Mouse (Mus musculus): ENCODE data around the gene Tulp1. TPM values are rescaled to one million over a fixed set of nuclear protein-coding genes. Genes with fewer than 3 reads are reported as not detected.

Gene Tulp1
- total RNA-seq, 2 experiments from 2014 or later, result not detected

DNA sequence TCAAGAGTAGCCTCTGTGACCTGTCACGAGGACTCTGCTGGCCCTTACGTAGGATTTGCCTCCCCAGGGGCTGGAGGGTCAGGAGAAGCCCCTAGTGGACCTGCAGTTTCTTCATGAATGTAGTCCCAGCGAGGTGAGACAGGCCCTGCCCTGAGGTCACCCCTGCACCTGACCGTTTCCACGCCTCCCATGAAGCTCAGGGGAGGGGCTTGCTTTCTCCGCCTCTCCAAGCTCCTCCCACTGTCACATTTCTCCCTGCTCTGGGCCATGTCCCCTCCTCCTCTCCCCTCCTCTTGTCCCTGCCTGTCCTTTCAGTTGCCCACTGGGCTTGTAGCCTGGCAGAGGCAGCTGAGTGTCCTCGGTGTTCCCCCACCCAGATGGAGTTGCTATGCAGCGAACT, 47.9 kb downstream of the Tulp1 start:
- no peak for DNase-seq (ENCODE audit: low spot score in 2 of 2)

GRCm38 (mm10) chr17:28316476-28316875, 48.5 kb downstream of the Tulp1 start:
- no peak for DNase-seq (ENCODE audit: low spot score in 2 of 2)

GRCm38 (mm10) chr17:28315611-28316160, 49.3 kb downstream of the Tulp1 start:
- no peak for DNase-seq (ENCODE audit: low spot score in 2 of 2)

GRCm38 (mm10) chr17:28313880-28314225, 51.2 kb downstream of the Tulp1 start:
- DNase-seq (ENCODE audit: low spot score in 2 of 2), result no peak

DNA sequence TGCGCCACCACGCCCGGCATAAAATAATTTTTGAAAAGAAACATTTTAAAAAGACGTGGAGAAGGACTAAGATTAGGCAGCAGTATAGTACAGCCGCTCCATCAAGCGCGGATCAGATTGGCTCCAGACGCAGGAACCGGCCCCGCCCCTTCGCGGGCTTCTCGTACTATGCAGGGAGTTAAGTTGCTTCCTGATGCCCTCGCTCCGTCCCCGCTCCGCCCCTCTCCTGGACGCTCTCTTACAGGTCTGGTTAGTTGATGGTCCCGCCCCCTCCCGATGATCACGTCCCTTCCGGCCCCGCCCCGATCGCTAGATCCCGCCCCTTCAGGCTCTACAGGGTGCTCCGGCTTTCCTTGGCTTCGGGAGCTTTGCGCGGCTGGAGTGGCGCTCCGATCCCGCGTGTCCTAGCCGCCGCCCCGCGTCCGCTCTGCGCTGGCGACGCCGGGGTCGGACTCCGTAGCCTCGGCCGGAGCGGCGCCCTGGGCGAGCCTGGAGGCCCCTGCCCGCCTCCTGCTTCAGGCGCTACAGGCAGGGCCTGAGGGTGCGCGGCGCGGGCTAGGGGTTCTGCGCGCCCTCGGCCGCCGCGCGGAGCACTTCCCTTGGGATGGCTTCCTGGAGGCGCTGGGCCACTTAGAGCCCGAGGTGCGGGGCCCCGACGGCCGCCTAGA, 51.7 kb downstream of the Tulp1 start, which contains the start of gene Fance:
TSS of gene Fance (plus strand) at position 308 of the 668 bp plus-strand sequence.
- DNase-seq (ENCODE audit: low spot score in 2 of 2), result peak; percentile 82 to 95

- no peak for DNase-seq (ENCODE audit: low spot score in 2 of 2)
Measured at GRCm38 (mm10) chr17:28312232-28313211, 52.5 kb downstream of the Tulp1 start.

DNA sequence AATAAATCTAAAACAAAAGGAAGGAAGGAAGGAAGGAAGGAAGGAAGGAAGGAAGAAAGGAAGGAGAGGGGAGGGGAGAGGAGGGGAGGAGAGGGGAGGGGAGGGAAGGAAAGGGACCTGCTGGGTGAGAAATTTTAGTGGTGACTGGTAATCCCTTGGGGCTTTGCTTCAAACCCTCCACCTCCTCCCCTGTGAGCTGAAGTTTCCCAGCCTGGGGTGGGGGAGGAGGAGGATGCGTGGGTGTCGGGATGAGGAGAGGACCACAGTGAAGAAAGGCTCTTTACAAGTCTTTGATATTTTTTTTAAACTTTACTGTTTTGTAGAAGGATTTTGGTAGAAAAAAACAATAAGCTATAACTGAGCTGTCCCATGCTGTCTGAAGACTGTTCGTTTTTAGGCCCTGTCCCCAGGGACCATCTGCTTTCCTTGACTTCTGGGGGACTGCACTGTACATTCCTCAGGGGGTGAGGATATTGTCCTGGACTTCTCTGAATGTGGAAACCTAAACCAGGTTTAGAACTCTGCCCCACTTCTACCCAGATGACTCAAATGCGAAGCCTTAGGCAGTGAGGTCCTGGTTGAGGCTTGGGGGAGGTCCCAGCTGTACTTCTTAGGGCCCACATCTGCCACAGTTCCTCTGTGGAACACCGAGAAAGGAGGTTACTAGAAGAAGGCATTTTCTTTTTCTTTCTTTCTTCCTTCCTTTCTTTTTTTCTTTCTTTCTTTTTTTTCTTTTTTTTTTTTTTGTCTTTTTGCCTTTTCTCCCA, 53.5 kb downstream of the Tulp1 start:
- no peak for DNase-seq (ENCODE audit: low spot score in 2 of 2)

GRCm38 (mm10) chr17:28310831-28311230, 54.2 kb downstream of the Tulp1 start:
- DNase-seq (ENCODE audit: low spot score in 2 of 2), result no peak

DNA sequence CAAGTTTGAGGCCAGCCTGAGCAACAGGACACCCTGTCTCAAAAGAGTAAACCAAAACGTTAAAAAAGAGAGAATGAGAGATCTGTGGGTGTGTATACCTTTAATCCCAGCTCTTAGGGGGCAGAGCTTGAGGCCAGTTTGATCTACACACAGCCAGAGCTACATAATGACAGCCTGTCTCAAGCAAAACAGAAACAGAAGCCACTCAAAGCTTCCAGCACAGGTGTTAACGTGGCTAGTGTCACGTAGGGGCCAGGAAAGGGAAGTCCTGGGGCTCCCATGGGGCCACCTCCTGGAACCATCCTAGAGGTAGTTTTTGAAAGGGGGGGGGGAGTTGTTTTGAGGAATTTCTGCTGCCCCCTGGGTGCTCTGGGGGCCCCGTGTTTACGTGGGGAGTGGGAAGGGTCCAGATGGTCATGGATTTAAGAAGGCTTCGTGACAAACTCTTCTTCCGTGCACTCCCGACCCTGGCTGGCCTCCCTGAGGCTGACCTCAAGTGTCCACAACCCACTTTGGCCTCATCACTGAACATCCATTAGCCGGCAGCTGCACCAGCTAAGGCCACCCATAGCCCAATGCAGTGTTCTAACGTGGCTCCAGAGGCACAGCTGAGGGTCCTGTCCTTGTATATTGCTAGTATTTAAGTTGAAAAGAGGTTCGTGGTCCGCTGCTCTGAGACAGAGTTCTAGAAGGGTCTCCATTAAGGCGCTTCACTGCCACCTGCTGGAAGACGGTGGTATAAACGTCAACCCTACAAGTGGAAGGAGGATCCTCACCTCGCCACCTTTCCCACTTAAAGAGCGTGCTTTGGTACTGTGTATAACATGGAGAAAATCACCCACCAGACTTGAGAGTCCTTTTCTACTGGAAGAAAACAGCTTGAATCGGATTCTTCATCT, 56.5 kb downstream of the Tulp1 start:
- peak; percentile 88 to 89 for DNase-seq (ENCODE audit: low spot score in 2 of 2)

DNA sequence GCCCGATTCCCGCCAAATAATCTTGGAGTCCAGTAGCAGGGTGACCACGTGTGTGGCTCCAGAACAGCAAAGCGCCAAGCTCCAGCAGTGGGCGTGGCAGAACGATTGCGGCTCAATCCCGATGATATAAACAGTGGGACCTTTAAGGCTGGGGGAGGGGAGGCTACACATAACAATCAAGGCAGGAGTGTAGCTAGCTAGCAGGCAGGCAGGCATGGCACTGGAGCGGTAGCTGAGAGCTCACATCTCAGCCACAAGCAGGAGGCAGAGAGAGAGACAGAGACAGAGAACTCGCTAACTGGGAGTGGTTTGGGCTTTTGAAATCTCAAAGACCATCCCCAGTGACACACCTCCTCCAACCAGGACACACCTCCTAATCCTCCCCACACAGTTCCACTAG, 59.9 kb downstream of the Tulp1 start:
- no peak for DNase-seq (ENCODE audit: low spot score in 2 of 2)

Other genes with a start within 250 kb of the Tulp1 start
- 1 to 10 TPM; 1.7 to 2.4 TPM for gene Scube3, start 223.1 kb downstream of the Tulp1 start, total RNA-seq (2021)
- gene Zfp523, start 188.1 kb downstream of the Tulp1 start, total RNA-seq (2021), result 100 to 1,000 TPM in 1 of 2 experiments, 10 to 100 TPM in 1; 95.1 to 102 TPM
- gene Def6, start 157.4 kb downstream of the Tulp1 start, total RNA-seq (2021), result 1 to 10 TPM; 3.7 to 3.9 TPM
- 10 to 100 TPM; 27.1 to 28.9 TPM for gene Ppard, start 132.5 kb downstream of the Tulp1 start, total RNA-seq (2021)
- gene Fance, start 51.7 kb downstream of the Tulp1 start, total RNA-seq (2021), result 10 to 100 TPM; 23.0 to 28.2 TPM
- gene Rpl10a, start 36.8 kb downstream of the Tulp1 start, total RNA-seq (2021), result 100 to 1,000 TPM; 394 to 418 TPM
- gene Tead3, start 14.4 kb downstream of the Tulp1 start, total RNA-seq (2021), result 1 to 10 TPM; 5.1 to 5.7 TPM
- 10 to 100 TPM; 65.4 to 78.1 TPM for gene Fkbp5, start 152.3 kb upstream of the Tulp1 start, total RNA-seq (2021)
- not detected for gene Armc12, start 165.6 kb upstream of the Tulp1 start, total RNA-seq (2021)
- gene Clpsl2, start 184.2 kb upstream of the Tulp1 start, total RNA-seq (2021), result not detected
- gene Clps, start 195.5 kb upstream of the Tulp1 start, total RNA-seq (2021), result not detected
- gene Lhfpl5, start 210.4 kb upstream of the Tulp1 start, total RNA-seq (2021), result 1 to 10 TPM; 2.7 to 3.4 TPM

Measured in layer of hippocampus, postnatal 14 days (tissue).